In genomic region chr2:109734666-109735065, GRCm38 (mm10) we compare ENCODE assay signal across 19 mouse cellular contexts.
DNase-seq lines count a peak whose midpoint lies in the region; ATAC-seq and TF ChIP-seq lines count a peak whose summit lies in the region.
"Had no signal": no experiment of that assay in that cellular context is flagged by ENCODE, and none has a peak within 500 bp of the region (broad histone marks: within the 10 kb centered on the region; RNA-seq: fewer than 3 reads in every experiment).

No protein-coding gene starts in this region.

- H3K4me2 ChIP-seq in kidney, embryonic 16.5 days (replicated peaks; ENCODE audit: low read depth, low read length): no peak overlapping the region
- H3K4me2 ChIP-seq in liver, embryonic 12.5 days: no peak overlapping the region
- no peak overlapping the region for H3K4me2 ChIP-seq in midbrain, embryonic 14.5 days (ENCODE audit: low read length)
- H3K4me2 ChIP-seq: embryonic facial prominence, embryonic 15.5 days; heart, embryonic 13.5 days; limb, embryonic 13.5 days; lung, embryonic 14.5 days; midbrain, embryonic 13.5 days had no signal

- peak; percentile 86 for ATAC-seq in Patski
- peak; percentile 96 for ATAC-seq in kidney, embryonic 16.5 days (ENCODE audit: low FRiP score, low TSS enrichment)
- ATAC-seq in liver, embryonic 12.5 days: peak; percentile 44; the same call in 1 of the 2 replicates
- no peak for ATAC-seq in midbrain, embryonic 14.5 days (ENCODE audit: low FRiP score, low TSS enrichment)
- ATAC-seq: hindbrain, embryonic 16.5 days; midbrain, embryonic 13.5 days had no signal

- no peaks in the 10 kb centered on the region for H3K9me3 ChIP-seq in embryonic facial prominence, embryonic 10.5 days
- no peaks in the 10 kb centered on the region for H3K9me3 ChIP-seq in kidney, embryonic 16.5 days (ENCODE audit: low read length)
- no peaks in the 10 kb centered on the region for H3K9me3 ChIP-seq in liver, embryonic 12.5 days (replicated peaks)
- H3K9me3 ChIP-seq in midbrain, embryonic 14.5 days (ENCODE audit: control insufficient read depth, low read length): no peaks in the 10 kb centered on the region
- H3K9me3 ChIP-seq: embryonic facial prominence, embryonic 15.5 days; forebrain, embryonic 10.5 days; heart, embryonic 13.5 days; limb, embryonic 13.5 days; midbrain, embryonic 13.5 days had no signal

- POLR2A ChIA-PET in Patski (lab: Charles Lee): no interaction called here

- no peak for TF ChIP-seq CTCF in Patski (IDR thresholded peaks at IDR 0.05)

- CTCF ChIA-PET in Patski (lab: Charles Lee): interaction anchor here (0.8 to 1.2 kb wide), 3 partner anchors 13 to 39 kb away, joined by 3 to 4 read pairs (median 3); no protein-coding TSS in a partner anchor

- DNase-seq in Patski (ENCODE audit: low read depth, low spot score): peak; percentile 79
- no peak for DNase-seq in embryonic facial prominence, embryonic 10.5 days (ENCODE audit: low spot score)
- DNase-seq in lung, postnatal 36 days: no peak
- no peak for DNase-seq in left cerebral cortex, adult 9 months (ENCODE audit: low spot score in 2 of 2)
- DNase-seq in midbrain, embryonic 14.5 days: no peak
- DNase-seq: cerebellum, adult 9-11 months; lung, embryonic 14.5 days; thymus, adult 2 months had no signal

- H3K27me3 ChIP-seq in Patski: no peaks in the 10 kb centered on the region
- no peaks in the 10 kb centered on the region for H3K27me3 ChIP-seq in embryonic facial prominence, embryonic 10.5 days (replicated peaks; ENCODE audit: low read depth, poor library complexity, severe bottlenecking)
- H3K27me3 ChIP-seq in kidney, embryonic 16.5 days (ENCODE audit: insufficient read depth, low read length): no peaks in the 10 kb centered on the region
- H3K27me3 ChIP-seq in liver, embryonic 12.5 days (replicated peaks): no peaks in the 10 kb centered on the region
- no peaks in the 10 kb centered on the region for H3K27me3 ChIP-seq in midbrain, embryonic 14.5 days (ENCODE audit: control insufficient read depth, insufficient read depth, low read length)
- H3K27me3 ChIP-seq: embryonic facial prominence, embryonic 15.5 days; heart, embryonic 13.5 days; limb, embryonic 13.5 days; midbrain, embryonic 13.5 days had no signal

- H3K4me3 ChIP-seq in embryonic facial prominence, embryonic 10.5 days: no peak overlapping the region
- no peak overlapping the region for H3K4me3 ChIP-seq in kidney, embryonic 16.5 days (ENCODE audit: low read length)
- H3K4me3 ChIP-seq in liver, embryonic 12.5 days: no peak overlapping the region
- no peak overlapping the region for H3K4me3 ChIP-seq in midbrain, embryonic 14.5 days (replicated peaks; ENCODE audit: low read depth, low read length)
- H3K4me3 ChIP-seq: embryonic facial prominence, embryonic 15.5 days; forebrain, embryonic 10.5 days; heart, embryonic 13.5 days; layer of hippocampus, adult 2 months; left cerebral cortex, adult 2 months; limb, embryonic 13.5 days; midbrain, embryonic 13.5 days; myocyte had no signal

- no peak overlapping the region for H3K9ac ChIP-seq in kidney, embryonic 16.5 days (replicated peaks; ENCODE audit: low read length)
- no peak overlapping the region for H3K9ac ChIP-seq in liver, embryonic 12.5 days
- no peak overlapping the region for H3K9ac ChIP-seq in midbrain, embryonic 14.5 days (replicated peaks; ENCODE audit: low read length)
- H3K9ac ChIP-seq: embryonic facial prominence, embryonic 15.5 days; heart, embryonic 13.5 days; limb, embryonic 13.5 days; lung, embryonic 14.5 days; midbrain, embryonic 13.5 days had no signal

- H3K4me1 ChIP-seq in embryonic facial prominence, embryonic 10.5 days: peaks cover 31% of the 10 kb centered on the region
- peaks cover 12% of the 10 kb centered on the region for H3K4me1 ChIP-seq in kidney, embryonic 16.5 days (ENCODE audit: insufficient read depth, low read length)
- no peaks in the 10 kb centered on the region for H3K4me1 ChIP-seq in liver, embryonic 12.5 days
- H3K4me1 ChIP-seq in midbrain, embryonic 14.5 days (ENCODE audit: control insufficient read depth, insufficient read depth, low read length): no peaks in the 10 kb centered on the region

- WGBS in embryonic facial prominence, embryonic 10.5 days: 93% methylated on average over 6 of the region's 6 CpGs
- WGBS in kidney, embryonic 16.5 days: 61% methylated on average over 6 of the region's 6 CpGs
- WGBS in liver, embryonic 12.5 days (ENCODE audit: insufficient replicate concordance): 63% methylated on average over 6 of the region's 6 CpGs
- 94% methylated on average over 6 of the region's 6 CpGs for WGBS in midbrain, embryonic 14.5 days

- in situ Hi-C loops in Patski (cut with MboI; ENCODE audit: low pct_unique_long_range_greater_than_20kb): no loop called here

- H3K27ac ChIP-seq in embryonic facial prominence, embryonic 10.5 days (replicated peaks): peak overlapping the region; percentile 24; the same call in 1 of the 2 replicates
- peak overlapping the region; percentile 75 for H3K27ac ChIP-seq in kidney, embryonic 16.5 days (ENCODE audit: low read length)
- H3K27ac ChIP-seq in liver, embryonic 12.5 days: no peak overlapping the region
- no peak overlapping the region for H3K27ac ChIP-seq in midbrain, embryonic 14.5 days (replicated peaks; ENCODE audit: low read depth, low read length)
- H3K27ac ChIP-seq: embryonic facial prominence, embryonic 15.5 days; forebrain, embryonic 10.5 days; heart, embryonic 13.5 days; layer of hippocampus, adult 2 months; left cerebral cortex, adult 2 months; limb, embryonic 13.5 days; midbrain, embryonic 13.5 days had no signal

- no peaks in the 10 kb centered on the region for H3K36me3 ChIP-seq in embryonic facial prominence, embryonic 10.5 days (replicated peaks)
- no peaks in the 10 kb centered on the region for H3K36me3 ChIP-seq in kidney, embryonic 16.5 days (ENCODE audit: insufficient read depth, low read length)
- H3K36me3 ChIP-seq in liver, embryonic 12.5 days: no peaks in the 10 kb centered on the region
- H3K36me3 ChIP-seq in midbrain, embryonic 14.5 days (ENCODE audit: control insufficient read depth, insufficient read depth, low read length): no peaks in the 10 kb centered on the region
- H3K36me3 ChIP-seq: embryonic facial prominence, embryonic 15.5 days; forebrain, embryonic 10.5 days; heart, embryonic 13.5 days; limb, embryonic 13.5 days; midbrain, embryonic 13.5 days had no signal

Comparison
In these comparisons a context has a peak if more than half of its experiments do, and no peak if none do; other contexts are left out.
1. H3K27ac ChIP-seq: peak in embryonic facial prominence, embryonic 10.5 days (single experiment) and kidney, embryonic 16.5 days (single experiment); none in liver, embryonic 12.5 days (single experiment) and midbrain, embryonic 14.5 days (single experiment).